Mouse (Mus musculus) inflammation-experienced regulatory T-cells, adult 16 weeks (primary cell): ENCODE data around the gene Bbs2. TPM values are rescaled to one million over a fixed set of nuclear protein-coding genes. Genes with fewer than 3 reads are reported as not detected.

ENCODE experiments used
- polyA plus RNA-seq: library from polyadenylated mRNA; unstranded; fragments of 100-300 nt; shearing (Covaris generic); gene quantifications from one replicate; pipeline ENCODE4 v1.2.1, GENCODE M21; 2017

Bbs2 gene
- 12.1 TPM for polyA plus RNA-seq

DNA sequence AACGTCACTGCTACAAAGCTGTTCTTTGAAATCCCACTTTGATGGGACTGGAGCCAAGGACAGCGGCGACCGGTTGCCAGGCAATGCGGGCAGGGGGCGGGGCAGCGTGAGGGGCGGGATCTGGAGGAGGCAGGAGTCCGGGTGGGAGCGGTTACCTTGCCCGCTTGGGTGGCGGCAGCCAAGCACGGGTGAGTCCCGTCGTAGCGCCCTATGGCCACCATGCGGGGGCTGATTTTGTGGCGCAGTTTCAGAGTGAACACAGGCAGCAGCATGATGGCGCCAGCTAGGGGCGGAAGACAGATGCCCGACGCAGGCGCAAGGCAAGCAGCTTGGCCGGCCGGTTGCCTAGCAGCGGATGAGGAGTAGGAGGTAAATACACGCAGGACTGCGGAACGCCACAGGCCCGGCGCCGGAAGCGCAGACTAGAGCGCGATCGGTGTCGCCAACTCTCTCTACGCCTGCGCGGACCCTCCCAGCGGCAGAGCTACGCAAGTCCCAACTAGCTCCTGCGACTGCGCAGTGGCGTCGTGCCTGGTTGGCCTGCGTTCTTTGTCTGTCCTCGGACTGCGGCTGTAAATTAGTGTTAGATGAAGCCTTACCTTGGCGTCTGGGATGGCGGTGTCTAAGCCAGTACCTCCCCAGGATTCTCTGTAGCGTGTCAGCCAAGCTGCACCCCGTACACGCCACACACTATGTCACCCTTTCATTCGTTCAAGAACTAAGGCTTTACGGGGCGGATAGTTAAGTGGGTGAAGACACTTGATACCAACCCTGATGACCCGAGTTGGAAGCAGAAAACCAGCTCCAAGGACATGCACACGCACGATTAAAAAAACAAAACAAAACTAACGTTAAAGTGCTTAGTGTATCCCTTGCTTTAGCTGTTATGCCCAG is at the start of gene Bbs2:
Gene Bbs2, minus strand, starts transcription at position 848 of the 894 bp plus-strand sequence.

DNA sequence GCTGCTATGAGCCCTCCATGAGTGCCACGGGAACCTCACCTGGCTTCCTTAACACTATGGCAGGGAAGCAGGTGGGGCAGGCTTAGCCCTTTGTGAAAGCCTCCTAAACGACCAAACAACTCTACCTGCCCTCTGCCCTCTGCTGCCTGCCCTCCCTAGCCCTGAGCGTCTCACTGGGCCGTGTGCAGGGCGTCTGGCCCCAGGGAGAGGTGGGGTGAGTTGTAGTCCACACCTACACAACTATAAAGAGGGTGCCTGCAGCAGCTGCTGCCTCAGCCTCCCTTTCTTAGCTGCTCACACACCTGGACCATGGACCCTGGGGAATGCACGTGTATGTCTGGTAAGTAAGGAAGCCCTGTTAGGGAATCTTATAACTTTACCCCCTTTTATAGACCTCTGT is 38.2 kb upstream of the Bbs2 start, which contains the start of gene Mt4:
Gene Mt4, plus strand, starts transcription at position 265 of the 400 bp plus-strand sequence.

DNA sequence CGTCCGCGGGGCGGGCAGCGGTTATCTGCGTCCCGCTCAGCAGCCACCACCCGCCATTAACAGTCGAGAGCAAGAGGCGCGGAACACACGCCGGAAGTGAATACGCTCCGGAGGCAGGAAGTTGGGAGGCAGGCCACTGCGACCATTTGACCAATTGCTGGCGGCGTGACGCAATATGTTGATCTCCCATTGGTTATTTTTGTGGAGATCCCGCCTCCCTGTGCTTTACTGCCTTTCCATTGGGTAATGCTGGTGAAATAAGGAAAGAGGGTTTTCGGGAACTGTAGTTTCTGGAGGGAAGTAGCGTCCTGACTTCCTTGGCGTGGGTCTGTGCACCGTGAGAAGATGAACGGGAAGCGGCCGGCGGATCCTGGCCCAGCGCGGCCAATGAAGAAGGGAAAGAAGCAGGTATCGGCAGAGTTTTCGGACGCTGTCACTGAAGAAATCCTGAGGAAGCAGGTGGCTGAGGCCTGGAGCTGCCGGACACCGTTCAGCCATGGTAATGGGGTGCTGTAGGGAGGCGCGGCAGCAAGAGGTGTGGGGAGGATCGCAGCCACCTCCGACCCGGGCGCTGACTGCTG is 61.7 kb downstream of the Bbs2 start, which contains the start of the genes Nudt21 and Ogfod1:
Gene Nudt21, minus strand, starts transcription at position 88 of the 581 bp plus-strand sequence.
Gene Ogfod1, plus strand, starts transcription at position 255 of the 581 bp plus-strand sequence.

Other genes with a start within 250 kb of the Bbs2 start
- gene Amfr, start 86.1 kb downstream of the Bbs2 start, polyA plus RNA-seq, result 16.9 TPM
- gene Nudt21, start 61.9 kb downstream of the Bbs2 start, polyA plus RNA-seq, result 114 TPM
- 22.8 TPM for gene Ogfod1, start 61.7 kb downstream of the Bbs2 start, polyA plus RNA-seq
- gene Mt4, start 38.3 kb upstream of the Bbs2 start, polyA plus RNA-seq, result not detected
- gene Mt3, start 53.7 kb upstream of the Bbs2 start, polyA plus RNA-seq, result 0.96 TPM
- 2.8 TPM for gene Mt2, start 73.7 kb upstream of the Bbs2 start, polyA plus RNA-seq
- 4.8 TPM for gene Mt1, start 80.2 kb upstream of the Bbs2 start, polyA plus RNA-seq
- 52.0 TPM for gene Nup93, start 115.6 kb upstream of the Bbs2 start, polyA plus RNA-seq
- gene Slc12a3, start 230.3 kb upstream of the Bbs2 start, polyA plus RNA-seq, result 0.17 TPM